In genomic region chr11:7211211-7211610, GRCm38 (mm10) we compare ENCODE assay signal across 9 mouse cellular contexts. TPM values are rescaled to one million over a fixed set of nuclear protein-coding genes. Genes with fewer than 3 reads are reported as not detected.
DNase-seq lines count a peak whose midpoint lies in the region; ATAC-seq lines count a peak whose summit lies in the region.
"Had no signal": no experiment of that assay in that cellular context is flagged by ENCODE, and none has a peak within 500 bp of the region (broad histone marks: within the 10 kb centered on the region; RNA-seq: fewer than 3 reads in every experiment).

No protein-coding gene starts in this region.

- H3K9ac ChIP-seq in lung, embryonic 15.5 days, result no peak overlapping the region
- 0 out of 2 replicates have a peak overlapping the region, but pooled peaks have one; percentile 23 for H3K9ac ChIP-seq in kidney, embryonic 14.5 days (ENCODE audit: low read depth, low read length)
- H3K9ac ChIP-seq in neural tube, embryonic 12.5 days, result no peak overlapping the region

- H3K4me3 ChIP-seq in lung, embryonic 15.5 days, result no peak overlapping the region
- H3K4me3 ChIP-seq in kidney, embryonic 14.5 days (ENCODE audit: low read length), result peak overlapping the region; percentile 15; the same call in 1 of the 2 replicates
- no peak overlapping the region for H3K4me3 ChIP-seq in neural tube, embryonic 12.5 days

- WGBS in lung, embryonic 15.5 days, result 15% methylated on average over 9 of the region's 9 CpGs
- 22% methylated on average over 9 of the region's 9 CpGs for WGBS in kidney, embryonic 14.5 days
- WGBS in neural tube, embryonic 12.5 days, result 14% methylated on average over 9 of the region's 9 CpGs

- H3K27me3 ChIP-seq in lung, embryonic 15.5 days, result peaks cover 38% of the 10 kb centered on the region
- peaks cover 27% of the 10 kb centered on the region for H3K27me3 ChIP-seq in kidney, embryonic 14.5 days (ENCODE audit: control insufficient read depth, insufficient read depth, low read length)
- peaks cover 25% of the 10 kb centered on the region for H3K27me3 ChIP-seq in neural tube, embryonic 12.5 days (replicated peaks)

- DNase-seq in adrenal gland, adult 2 months, result peak; percentile 25
- DNase-seq in adrenal gland, postnatal 25 days, result no peak
- no peak for DNase-seq in lung, postnatal 25 days (ENCODE audit: low spot score)
- no peak for DNase-seq in gastrocnemius, postnatal 36 days
- no peak for DNase-seq in thymus, postnatal 36 days

- peaks cover 30% of the 10 kb centered on the region for H3K4me1 ChIP-seq in lung, embryonic 15.5 days
- H3K4me1 ChIP-seq in kidney, embryonic 14.5 days (ENCODE audit: control insufficient read depth, insufficient read depth, low read length), result peaks cover 8% of the 10 kb centered on the region; the same call in 1 of the 2 replicates
- peaks cover 32% of the 10 kb centered on the region for H3K4me1 ChIP-seq in neural tube, embryonic 12.5 days

- peak overlapping the region; percentile 9; the same call in 1 of the 2 replicates for H3K4me2 ChIP-seq in lung, embryonic 15.5 days
- peak overlapping the region; percentile 31 for H3K4me2 ChIP-seq in kidney, embryonic 14.5 days (replicated peaks; ENCODE audit: low read depth, low read length)
- H3K4me2 ChIP-seq in neural tube, embryonic 12.5 days (replicated peaks), result peak overlapping the region; percentile 22; the same call in 1 of the 2 replicates

- intact Hi-C loops in gastrocnemius, postnatal 36 days (cut with DNase I), result loop anchor here (2.0 to 10.0 kb wide), 4 partner anchors 126 to 1092 kb away; no protein-coding TSS in a partner anchor

- no peaks in the 10 kb centered on the region for H3K36me3 ChIP-seq in lung, embryonic 15.5 days
- peaks cover 10% of the 10 kb centered on the region; the same call in 1 of the 2 replicates for H3K36me3 ChIP-seq in kidney, embryonic 14.5 days (ENCODE audit: control insufficient read depth, insufficient read depth, low read length)
- no peaks in the 10 kb centered on the region for H3K36me3 ChIP-seq in neural tube, embryonic 12.5 days

- H3K27ac ChIP-seq in lung, embryonic 15.5 days, result no peak overlapping the region
- H3K27ac ChIP-seq in kidney, embryonic 14.5 days (ENCODE audit: low read depth, low read length), result no peak overlapping the region
- H3K27ac ChIP-seq in neural tube, embryonic 12.5 days, result no peak overlapping the region

- no peak for ATAC-seq in lung, embryonic 15.5 days (ENCODE audit: borderline replicate concordance, extremely low read depth, low FRiP score, low TSS enrichment)
- no peak for ATAC-seq in kidney, embryonic 14.5 days (ENCODE audit: low FRiP score, low TSS enrichment)
- ATAC-seq in neural tube, embryonic 12.5 days (ENCODE audit: low FRiP score, low read depth), result no peak

- H3K9me3 ChIP-seq in lung, embryonic 15.5 days, result no peaks in the 10 kb centered on the region
- no peaks in the 10 kb centered on the region for H3K9me3 ChIP-seq in kidney, embryonic 14.5 days (ENCODE audit: control insufficient read depth, low read length)
- no peaks in the 10 kb centered on the region for H3K9me3 ChIP-seq in neural tube, embryonic 12.5 days

RNA-seq across cellular contexts. Expression of gene Igfbp3, which starts 2.5 kb away (rescaled TPM):
- total RNA-seq in adrenal gland, adult 2 months (2021), result 10 to 100 TPM; 55.1 to 85.9 TPM
- 197 and 237 TPM in 2 replicates for polyA plus RNA-seq in adrenal gland, adult 2 months (2012; rRNA removed)
- 40.3 and 43.5 TPM in 2 replicates for total RNA-seq in adrenal gland, postnatal 25 days (2021)
- 12.9 and 15.9 TPM in 2 replicates for polyA plus RNA-seq in lung, embryonic 15.5 days (2015; fragmentation: Nextera tagmentation; extraction: Ambion mirVana)
- 45.2 and 70.4 TPM in 2 replicates for polyA plus RNA-seq in kidney, embryonic 14.5 days (2014; fragmentation: Nextera tagmentation; extraction: Ambion mirVana)
- 30.5 and 31.4 TPM in 2 replicates for polyA plus RNA-seq in neural tube, embryonic 12.5 days (2016; fragmentation: Nextera tagmentation; extraction: Ambion mirVana)
- total RNA-seq in gastrocnemius, postnatal 36 days (2021), result 10 to 100 TPM; 14.3 to 15.2 TPM

RNA-seq across cellular contexts. Expression of gene Igfbp1, which starts 13.6 kb away (rescaled TPM):
- total RNA-seq in adrenal gland, adult 2 months (2021), result under 1 TPM in 1 of 2 experiments, not detected in 1; 0.43 TPM
- polyA plus RNA-seq in adrenal gland, adult 2 months (2012; rRNA removed), result 0.15 TPM in 1 of 2 replicates, not detected in the other
- total RNA-seq in adrenal gland, postnatal 25 days (2021), result 1.00 TPM in 1 of 2 replicates, not detected in the other
- 0.54 and 0.60 TPM in 2 replicates for polyA plus RNA-seq in lung, embryonic 15.5 days (2015; fragmentation: Nextera tagmentation; extraction: Ambion mirVana)
- 2.5 and 3.3 TPM in 2 replicates for polyA plus RNA-seq in kidney, embryonic 14.5 days (2014; fragmentation: Nextera tagmentation; extraction: Ambion mirVana)
- polyA plus RNA-seq in neural tube, embryonic 12.5 days (2016; fragmentation: Nextera tagmentation; extraction: Ambion mirVana), result 0.26 and 0.46 TPM in 2 replicates
- total RNA-seq in gastrocnemius, postnatal 36 days (2021), result not detected

RNA-seq across cellular contexts. Expression of gene Gm11985, which starts 22.8 kb away (rescaled TPM):
- total RNA-seq in adrenal gland, adult 2 months (2021), result not detected
- polyA plus RNA-seq in adrenal gland, adult 2 months (2012; rRNA removed), result not detected in 2 replicates
- total RNA-seq in adrenal gland, postnatal 25 days (2021), result not detected in 2 replicates
- not detected in 2 replicates for polyA plus RNA-seq in lung, embryonic 15.5 days (2015; fragmentation: Nextera tagmentation; extraction: Ambion mirVana)
- not detected in 2 replicates for polyA plus RNA-seq in kidney, embryonic 14.5 days (2014; fragmentation: Nextera tagmentation; extraction: Ambion mirVana)
- not detected in 2 replicates for polyA plus RNA-seq in neural tube, embryonic 12.5 days (2016; fragmentation: Nextera tagmentation; extraction: Ambion mirVana)
- total RNA-seq in gastrocnemius, postnatal 36 days (2021), result not detected
- total RNA-seq: layer of hippocampus, postnatal 10 days had no signal
